Mouse (Mus musculus): ENCODE results near the gene Rfx4.

The Rfx4 gene

GRCm38 (mm10) chr10:84867577-84867976, 111.7 kb downstream of the Rfx4 start:
- DNase-seq (ENCODE audit: low read depth, low spot score) = no peak

- no peak for DNase-seq (ENCODE audit: low read depth, low spot score)
Observed at GRCm38 (mm10) chr10:84871285-84871684, 115.4 kb downstream of the Rfx4 start.

- DNase-seq (ENCODE audit: low read depth, low spot score) = no peak
Observed at GRCm38 (mm10) chr10:84871921-84872320, 116.1 kb downstream of the Rfx4 start.

GRCm38 (mm10) chr10:84879823-84880571, 124.1 kb downstream of the Rfx4 start:
- no peak for DNase-seq (ENCODE audit: low read depth, low spot score)

- DNase-seq (ENCODE audit: low read depth, low spot score) = no peak
Observed at GRCm38 (mm10) chr10:84882528-84882927, 126.7 kb downstream of the Rfx4 start.

- DNase-seq (ENCODE audit: low read depth, low spot score) = peak; percentile 88
Observed at GRCm38 (mm10) chr10:84885341-84885884, 129.6 kb downstream of the Rfx4 start.

- no peak for DNase-seq (ENCODE audit: low read depth, low spot score)
Observed at GRCm38 (mm10) chr10:84886221-84886627, 130.4 kb downstream of the Rfx4 start.

- DNase-seq (ENCODE audit: low read depth, low spot score) = no peak
Observed at GRCm38 (mm10) chr10:84886785-84887184, 130.9 kb downstream of the Rfx4 start.

- DNase-seq (ENCODE audit: low read depth, low spot score) = no peak
Observed at GRCm38 (mm10) chr10:84889096-84889846, 133.4 kb downstream of the Rfx4 start.

GRCm38 (mm10) chr10:84895810-84896358, 140.0 kb downstream of the Rfx4 start:
- DNase-seq (ENCODE audit: low read depth, low spot score) = no peak

- DNase-seq (ENCODE audit: low read depth, low spot score) = no peak
Observed at GRCm38 (mm10) chr10:84896941-84897930, 141.4 kb downstream of the Rfx4 start.

- DNase-seq (ENCODE audit: low read depth, low spot score) = no peak
Observed at GRCm38 (mm10) chr10:84898144-84898979, 142.5 kb downstream of the Rfx4 start.

GRCm38 (mm10) chr10:84901676-84902075, 145.8 kb downstream of the Rfx4 start:
- DNase-seq (ENCODE audit: low read depth, low spot score) = peak; percentile 57

GRCm38 (mm10) chr10:84902213-84902612, 146.4 kb downstream of the Rfx4 start:
- DNase-seq (ENCODE audit: low read depth, low spot score) = no peak

GRCm38 (mm10) chr10:84903307-84903706, 147.4 kb downstream of the Rfx4 start:
- DNase-seq (ENCODE audit: low read depth, low spot score) = peak; percentile 42

GRCm38 (mm10) chr10:84903742-84904141, 147.9 kb downstream of the Rfx4 start:
- no peak for DNase-seq (ENCODE audit: low read depth, low spot score)

- no peak for DNase-seq (ENCODE audit: low read depth, low spot score)
Observed at GRCm38 (mm10) chr10:84906895-84907294, 151.0 kb downstream of the Rfx4 start.

GRCm38 (mm10) chr10:84908006-84908405, 152.1 kb downstream of the Rfx4 start:
- no peak for DNase-seq (ENCODE audit: low read depth, low spot score)

GRCm38 (mm10) chr10:84908471-84908870, 152.6 kb downstream of the Rfx4 start:
- no peak for DNase-seq (ENCODE audit: low read depth, low spot score)
